Mouse (Mus musculus): ENCODE results near the gene Zswim8.

- no peak for TF ChIP-seq POLR2A (IDR thresholded peaks at IDR 0.05; ENCODE audit: insufficient read depth, low read depth, low read length)
- TF ChIP-seq CTCF (IDR thresholded peaks at IDR 0.05; ENCODE audit: insufficient read depth, low read depth, low read length) = no peak
These were observed 57.6 kb downstream of the Zswim8 start for GRCm38 (mm10) chr14:20764942-20765341.
